Mouse (Mus musculus): ENCODE measurements around the gene Slc38a4. TPM values are rescaled to one million over a fixed set of nuclear protein-coding genes. Genes with fewer than 3 reads are reported as not detected.
A peak's percentile ranks its signal among the peaks of the same experiment; 100 is the strongest.

Slc38a4 gene
- polyA plus RNA-seq, 1 experiment from 2014 or later, result 89.0 TPM

DNA sequence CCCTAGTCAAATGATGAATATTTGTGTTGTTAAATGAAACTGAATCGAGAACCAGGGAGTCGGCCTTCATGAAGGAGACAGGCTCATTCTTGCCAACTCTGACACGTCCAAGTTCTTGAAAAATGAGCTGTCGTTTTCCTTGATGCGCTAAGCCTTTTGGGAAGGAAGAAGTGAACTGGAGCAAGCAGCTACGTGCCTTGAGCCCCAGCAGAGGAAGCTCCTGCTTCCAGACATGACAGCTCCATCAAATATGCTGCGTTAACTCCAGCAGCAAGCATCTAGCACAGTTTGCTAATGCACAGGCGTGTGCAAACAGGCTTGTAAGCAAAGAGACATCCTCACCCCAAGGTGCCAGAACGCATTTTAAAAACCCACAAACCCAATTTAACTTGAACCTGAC lies 80.6 kb downstream of the Slc38a4 start:
- Histone ChIP-seq H3K4me1 (ENCODE audit: control insufficient read depth, insufficient read depth, low read length) (no peaks in the 10 kb centered on the region), H3K36me3 (ENCODE audit: control insufficient read depth, insufficient read depth, low read length) (no peaks in the 10 kb centered on the region), H3K27ac (replicated peaks; ENCODE audit: low read depth, low read length) (0 out of 2 replicates have a peak overlapping the region, but pooled peaks have one; percentile 28), H3K9me3 (ENCODE audit: control insufficient read depth, low read length) (no peaks in the 10 kb centered on the region), H3K27me3 (replicated peaks; ENCODE audit: control insufficient read depth, insufficient read depth, low read length) (no peaks in the 10 kb centered on the region), H3K4me3 (ENCODE audit: low read depth, low read length) (no peak overlapping the region), H3K9ac (ENCODE audit: low read depth, low read length) (no peak overlapping the region), H3K4me2 (ENCODE audit: low read depth, low read length) (no peak overlapping the region)
- DNase-seq (ENCODE audit: low spot score) (peak; percentile 88), ATAC-seq (ENCODE audit: low read depth) (peak; percentile 80; the same call in 1 of the 2 replicates)
- 58% methylated on average over 9 of the region's 9 CpGs for WGBS

DNA sequence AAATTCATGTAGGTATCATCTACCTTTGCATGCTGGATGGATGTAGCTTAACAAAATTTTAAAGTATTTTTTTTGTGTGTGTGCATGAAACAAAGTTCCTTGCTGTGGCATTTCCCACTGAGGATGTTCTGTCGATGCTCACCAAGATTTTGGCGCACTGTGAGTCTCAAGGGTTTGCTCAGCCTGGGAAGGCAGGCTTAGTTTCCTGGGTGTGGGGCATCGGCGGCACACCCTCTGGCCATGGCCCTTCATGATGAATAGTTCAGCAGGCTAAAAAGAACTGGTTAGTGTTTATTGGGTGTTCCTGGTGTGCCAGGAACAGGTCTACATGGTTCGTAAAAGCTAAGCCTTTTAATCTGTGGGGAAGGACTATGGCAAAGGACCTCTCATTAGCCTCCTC lies 81.6 kb downstream of the Slc38a4 start:
- no peaks in the 10 kb centered on the region for H3K27me3 ChIP-seq (replicated peaks; ENCODE audit: control insufficient read depth, insufficient read depth, low read length)
- no peak overlapping the region for H3K4me2 ChIP-seq (ENCODE audit: low read depth, low read length)
- no peaks in the 10 kb centered on the region for H3K36me3 ChIP-seq (ENCODE audit: control insufficient read depth, insufficient read depth, low read length)
- no peak overlapping the region for H3K4me3 ChIP-seq (ENCODE audit: low read depth, low read length)
- ATAC-seq (ENCODE audit: low read depth) (no peak), DNase-seq (ENCODE audit: low spot score) (no peak)
- no peak overlapping the region for H3K27ac ChIP-seq (replicated peaks; ENCODE audit: low read depth, low read length)
- H3K9ac ChIP-seq (ENCODE audit: low read depth, low read length), result no peak overlapping the region
- WGBS, result 92% methylated on average over 5 of the region's 5 CpGs
- H3K4me1 ChIP-seq (ENCODE audit: control insufficient read depth, insufficient read depth, low read length), result no peaks in the 10 kb centered on the region
- no peaks in the 10 kb centered on the region for H3K9me3 ChIP-seq (ENCODE audit: control insufficient read depth, low read length)

DNA sequence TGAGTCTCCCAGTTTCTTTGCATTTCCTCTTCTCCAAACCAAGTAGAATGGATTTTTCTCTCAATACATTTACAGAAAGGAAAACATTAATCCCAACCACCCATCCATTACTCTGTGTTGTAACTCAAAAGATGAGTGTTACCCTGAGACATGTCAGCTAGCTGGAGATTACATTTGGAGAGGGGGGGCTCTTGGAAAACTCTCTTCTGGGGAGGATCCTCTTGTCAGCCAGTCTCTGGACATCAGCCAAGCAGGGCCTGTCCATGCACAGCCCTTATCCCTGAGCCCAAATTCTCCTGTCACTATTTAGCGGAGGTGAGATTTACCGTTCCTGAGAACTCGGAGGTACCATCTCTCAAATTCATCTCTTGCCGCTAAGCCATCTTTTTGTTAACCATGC lies 82.4 kb downstream of the Slc38a4 start:
- Histone ChIP-seq H3K4me2 (ENCODE audit: low read depth, low read length) (no peak overlapping the region), H3K27me3 (replicated peaks; ENCODE audit: control insufficient read depth, insufficient read depth, low read length) (no peaks in the 10 kb centered on the region), H3K9ac (ENCODE audit: low read depth, low read length) (no peak overlapping the region), H3K4me1 (ENCODE audit: control insufficient read depth, insufficient read depth, low read length) (no peaks in the 10 kb centered on the region), H3K27ac (replicated peaks; ENCODE audit: low read depth, low read length) (no peak overlapping the region), H3K4me3 (ENCODE audit: low read depth, low read length) (no peak overlapping the region), H3K9me3 (ENCODE audit: control insufficient read depth, low read length) (no peaks in the 10 kb centered on the region), H3K36me3 (ENCODE audit: control insufficient read depth, insufficient read depth, low read length) (no peaks in the 10 kb centered on the region)
- DNase-seq (ENCODE audit: low spot score) (peak; percentile 51), ATAC-seq (ENCODE audit: low read depth) (no peak)
- WGBS, result 91% methylated on average over 4 of the region's 4 CpGs

DNA sequence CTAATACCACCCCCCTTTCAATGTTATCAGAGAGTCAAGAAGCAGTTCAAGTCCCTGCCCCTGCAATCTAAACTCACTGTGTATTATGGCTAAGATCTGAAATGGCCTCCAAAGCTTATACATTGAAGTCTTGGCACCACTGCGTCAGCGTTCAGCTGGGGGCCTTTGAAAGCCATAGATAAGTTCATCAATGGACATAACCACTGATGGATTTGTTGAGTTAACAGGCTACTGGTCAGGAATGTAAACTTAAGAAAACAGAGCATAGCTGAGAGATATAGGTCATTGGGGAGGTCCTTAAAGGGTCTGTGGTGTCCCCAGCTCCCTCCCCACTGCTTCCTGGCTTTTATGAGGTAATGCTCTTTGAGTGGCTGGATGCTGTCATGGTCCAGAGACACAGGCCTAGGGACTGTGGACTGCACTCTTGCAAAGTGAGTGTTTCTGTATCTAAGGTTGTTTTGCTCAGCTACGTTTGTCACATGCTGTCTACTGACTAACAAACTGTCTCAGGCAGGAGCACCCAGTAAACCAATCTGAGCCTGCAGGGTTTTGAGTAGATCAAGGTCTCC lies 83.0 kb downstream of the Slc38a4 start:
- H3K9me3 ChIP-seq (ENCODE audit: control insufficient read depth, low read length), result no peaks in the 10 kb centered on the region
- no peak overlapping the region for H3K27ac ChIP-seq (replicated peaks; ENCODE audit: low read depth, low read length)
- DNase-seq (ENCODE audit: low spot score) (no peak), ATAC-seq (ENCODE audit: low read depth) (no peak)
- no peaks in the 10 kb centered on the region for H3K36me3 ChIP-seq (ENCODE audit: control insufficient read depth, insufficient read depth, low read length)
- H3K4me1 ChIP-seq (ENCODE audit: control insufficient read depth, insufficient read depth, low read length), result no peaks in the 10 kb centered on the region
- no peak overlapping the region for H3K4me2 ChIP-seq (ENCODE audit: low read depth, low read length)
- WGBS, result 89% methylated on average over 3 of the region's 3 CpGs
- no peak overlapping the region for H3K4me3 ChIP-seq (ENCODE audit: low read depth, low read length)
- H3K9ac ChIP-seq (ENCODE audit: low read depth, low read length), result no peak overlapping the region
- H3K27me3 ChIP-seq (replicated peaks; ENCODE audit: control insufficient read depth, insufficient read depth, low read length), result no peaks in the 10 kb centered on the region

DNA sequence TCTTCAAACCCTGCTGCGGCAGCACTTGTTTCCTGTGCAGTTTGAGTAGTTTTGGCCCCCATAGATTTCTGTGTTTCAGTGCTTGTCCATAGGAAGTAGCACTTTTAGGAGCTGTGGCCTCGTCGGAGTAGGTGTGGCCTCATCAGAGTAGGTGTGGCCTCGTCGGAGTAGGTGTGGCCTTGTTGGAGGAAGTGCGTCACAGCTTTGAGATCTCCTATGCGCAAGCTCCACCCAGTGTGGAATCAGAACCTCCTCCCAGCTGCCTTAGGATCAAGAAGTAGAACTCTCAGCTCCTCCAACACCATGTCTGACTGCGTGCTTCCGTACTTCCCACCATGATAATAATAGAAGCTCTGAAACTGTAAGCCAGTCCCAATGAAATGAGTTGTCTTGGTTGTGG lies 83.8 kb downstream of the Slc38a4 start:
- DNase-seq (ENCODE audit: low spot score) (no peak), ATAC-seq (ENCODE audit: low read depth) (no peak)
- Histone ChIP-seq H3K36me3 (ENCODE audit: control insufficient read depth, insufficient read depth, low read length) (no peaks in the 10 kb centered on the region), H3K9me3 (ENCODE audit: control insufficient read depth, low read length) (no peaks in the 10 kb centered on the region), H3K9ac (ENCODE audit: low read depth, low read length) (no peak overlapping the region), H3K4me1 (ENCODE audit: control insufficient read depth, insufficient read depth, low read length) (no peaks in the 10 kb centered on the region), H3K27me3 (replicated peaks; ENCODE audit: control insufficient read depth, insufficient read depth, low read length) (no peaks in the 10 kb centered on the region), H3K4me3 (ENCODE audit: low read depth, low read length) (no peak overlapping the region), H3K27ac (replicated peaks; ENCODE audit: low read depth, low read length) (no peak overlapping the region), H3K4me2 (ENCODE audit: low read depth, low read length) (no peak overlapping the region)
- 91% methylated on average over 9 of the region's 9 CpGs for WGBS

DNA sequence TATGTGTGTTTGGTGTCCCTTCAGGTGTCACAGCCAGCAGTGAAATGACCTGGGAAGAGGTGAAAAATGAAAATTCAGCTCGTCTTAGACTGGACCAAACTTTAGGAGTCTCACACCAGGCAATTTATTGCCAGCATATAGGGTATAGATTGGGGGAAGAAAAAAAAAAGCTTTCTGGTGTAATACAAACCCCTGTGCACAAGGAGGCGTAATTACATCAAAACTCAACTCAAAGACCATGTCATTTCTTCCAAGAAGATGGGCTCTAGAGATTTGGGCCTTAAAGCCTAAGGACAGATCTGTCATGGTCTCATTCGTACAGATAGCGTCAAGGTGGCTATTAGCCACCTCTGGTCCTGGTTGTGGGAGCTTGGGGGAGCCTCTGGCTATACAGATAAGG lies 86.0 kb downstream of the Slc38a4 start:
- no peak for ATAC-seq (ENCODE audit: low read depth)
- no peak for DNase-seq (ENCODE audit: low spot score)
- Histone ChIP-seq H3K4me3 (ENCODE audit: low read depth, low read length) (no peak overlapping the region), H3K27ac (replicated peaks; ENCODE audit: low read depth, low read length) (no peak overlapping the region), H3K4me1 (ENCODE audit: control insufficient read depth, insufficient read depth, low read length) (no peaks in the 10 kb centered on the region), H3K9ac (ENCODE audit: low read depth, low read length) (no peak overlapping the region), H3K36me3 (ENCODE audit: control insufficient read depth, insufficient read depth, low read length) (no peaks in the 10 kb centered on the region), H3K4me2 (ENCODE audit: low read depth, low read length) (no peak overlapping the region), H3K9me3 (ENCODE audit: control insufficient read depth, low read length) (no peaks in the 10 kb centered on the region), H3K27me3 (replicated peaks; ENCODE audit: control insufficient read depth, insufficient read depth, low read length) (no peaks in the 10 kb centered on the region)
- WGBS, result 60% methylated on average over 4 of the region's 4 CpGs

DNA sequence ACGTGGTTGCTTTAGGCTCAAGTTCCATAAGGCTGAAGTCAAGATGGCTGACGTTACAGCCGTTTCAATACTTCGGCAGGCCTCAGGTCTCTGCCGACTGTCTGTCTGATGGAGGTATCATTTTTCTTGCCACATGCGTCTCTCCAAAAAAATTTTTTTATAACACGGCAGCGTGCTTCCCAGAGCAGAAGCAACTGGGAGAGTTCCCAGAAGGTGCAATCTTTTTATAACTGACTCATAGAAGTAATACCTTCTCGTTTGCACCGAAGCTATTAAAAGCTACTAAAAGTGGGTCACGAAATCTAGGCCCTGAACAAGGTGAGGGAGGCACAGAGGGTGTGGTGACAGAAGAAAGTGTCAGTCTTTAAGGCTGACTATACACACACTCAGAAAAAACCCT lies 87.0 kb downstream of the Slc38a4 start:
- DNase-seq (ENCODE audit: low spot score), result no peak
- H3K27me3 ChIP-seq (replicated peaks; ENCODE audit: control insufficient read depth, insufficient read depth, low read length), result no peaks in the 10 kb centered on the region
- no peak overlapping the region for H3K4me2 ChIP-seq (ENCODE audit: low read depth, low read length)
- no peak overlapping the region for H3K27ac ChIP-seq (replicated peaks; ENCODE audit: low read depth, low read length)
- no peaks in the 10 kb centered on the region for H3K9me3 ChIP-seq (ENCODE audit: control insufficient read depth, low read length)
- 73% methylated on average over 11 of the region's 11 CpGs for WGBS
- H3K4me1 ChIP-seq (ENCODE audit: control insufficient read depth, insufficient read depth, low read length), result no peaks in the 10 kb centered on the region
- no peak overlapping the region for H3K9ac ChIP-seq (ENCODE audit: low read depth, low read length)
- no peak overlapping the region for H3K4me3 ChIP-seq (ENCODE audit: low read depth, low read length)
- H3K36me3 ChIP-seq (ENCODE audit: control insufficient read depth, insufficient read depth, low read length), result no peaks in the 10 kb centered on the region
- ATAC-seq (ENCODE audit: low read depth), result no peak

DNA sequence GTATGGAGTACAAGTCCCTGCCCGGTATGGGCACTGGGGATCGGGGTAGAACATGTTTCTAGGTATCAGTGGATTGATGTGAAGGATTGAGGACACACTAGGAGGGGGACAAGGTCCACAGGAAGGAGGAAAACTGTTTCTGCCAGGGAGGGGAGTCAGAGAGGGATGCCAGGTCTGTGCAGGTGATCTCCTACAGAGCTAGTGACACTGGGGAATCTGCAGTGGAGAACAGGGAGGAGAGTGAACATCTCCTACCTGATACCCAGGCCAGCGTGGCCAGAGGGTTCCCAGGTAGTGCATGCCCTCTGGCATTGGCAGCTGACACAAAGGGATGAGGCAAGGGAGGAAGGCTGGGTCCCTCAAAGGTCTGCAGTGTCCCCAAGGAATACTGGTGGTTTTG lies 89.4 kb downstream of the Slc38a4 start:
- 87% methylated on average over 3 of the region's 3 CpGs for WGBS
- ATAC-seq (ENCODE audit: low read depth) (no peak), DNase-seq (ENCODE audit: low spot score) (no peak)
- Histone ChIP-seq H3K36me3 (ENCODE audit: control insufficient read depth, insufficient read depth, low read length) (no peaks in the 10 kb centered on the region), H3K9me3 (ENCODE audit: control insufficient read depth, low read length) (no peaks in the 10 kb centered on the region), H3K4me2 (ENCODE audit: low read depth, low read length) (no peak overlapping the region), H3K4me1 (ENCODE audit: control insufficient read depth, insufficient read depth, low read length) (no peaks in the 10 kb centered on the region), H3K4me3 (ENCODE audit: low read depth, low read length) (no peak overlapping the region), H3K27ac (replicated peaks; ENCODE audit: low read depth, low read length) (no peak overlapping the region), H3K9ac (ENCODE audit: low read depth, low read length) (no peak overlapping the region), H3K27me3 (replicated peaks; ENCODE audit: control insufficient read depth, insufficient read depth, low read length) (no peaks in the 10 kb centered on the region)

DNA sequence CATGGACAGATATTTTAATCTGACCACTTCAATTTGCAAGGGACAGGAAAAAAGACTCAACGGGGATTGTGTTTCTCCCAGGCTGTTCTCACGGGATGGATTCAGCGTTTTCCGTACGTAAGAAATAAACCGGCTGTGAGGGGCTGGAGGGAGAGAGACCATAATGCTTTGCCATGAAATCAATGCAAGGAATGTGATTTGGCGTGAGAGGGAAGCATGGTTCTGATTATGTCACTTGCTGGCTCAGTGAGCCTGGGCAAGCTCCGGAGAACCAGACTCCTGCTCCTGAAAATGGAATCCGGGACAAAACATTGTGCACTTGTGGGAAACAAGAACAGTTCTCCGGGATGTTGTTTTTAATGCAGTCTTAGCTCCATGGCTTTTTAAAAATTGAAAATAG lies 92.0 kb downstream of the Slc38a4 start:
- Histone ChIP-seq H3K4me3 (ENCODE audit: low read depth, low read length) (peak overlapping the region; percentile 10), H3K36me3 (ENCODE audit: control insufficient read depth, insufficient read depth, low read length) (no peaks in the 10 kb centered on the region), H3K4me2 (ENCODE audit: low read depth, low read length) (peak overlapping the region; percentile 43), H3K9me3 (ENCODE audit: control insufficient read depth, low read length) (no peaks in the 10 kb centered on the region), H3K27me3 (replicated peaks; ENCODE audit: control insufficient read depth, insufficient read depth, low read length) (no peaks in the 10 kb centered on the region), H3K9ac (ENCODE audit: low read depth, low read length) (peak overlapping the region; percentile 23; the same call in 1 of the 2 replicates), H3K4me1 (ENCODE audit: control insufficient read depth, insufficient read depth, low read length) (no peaks in the 10 kb centered on the region), H3K27ac (replicated peaks; ENCODE audit: low read depth, low read length) (peak overlapping the region; percentile 80)
- peak; percentile 82; the same call in 1 of the 2 replicates for ATAC-seq (ENCODE audit: low read depth)
- peak; percentile 90 for DNase-seq (ENCODE audit: low spot score)
- 22% methylated on average over 10 of the region's 10 CpGs for WGBS
